Mouse (Mus musculus) large intestine, adult 2 months (tissue): ENCODE data around the gene AA986860. TPM values are rescaled to one million over a fixed set of nuclear protein-coding genes. Genes with fewer than 3 reads are reported as not detected.

Experiments used
- DNase-seq: peaks from one replicate; pipeline ENCODE4 v3.0.0-alpha.2; 2012; ENCODE audit warnings: low read depth, low spot score
- WGBS: fragments of 180-500 bp; shearing (Covaris S2); methylation state at CpG from one replicate; pipeline ENCODE4 v1.1.7; 2018; 5-methylcytosine and 5-hydroxymethylcytosine counted together
- polyA plus RNA-seq: library from polyadenylated mRNA; depleted of rRNA; stranded (reverse); fragments of >200 nt; gene quantifications from 2 replicates; pipeline ENCODE4 v1.2.3, GENCODE M21; 2012; rRNA removed

The AA986860 gene
- 40.8 and 74.5 TPM in 2 replicates for polyA plus RNA-seq

DNA sequence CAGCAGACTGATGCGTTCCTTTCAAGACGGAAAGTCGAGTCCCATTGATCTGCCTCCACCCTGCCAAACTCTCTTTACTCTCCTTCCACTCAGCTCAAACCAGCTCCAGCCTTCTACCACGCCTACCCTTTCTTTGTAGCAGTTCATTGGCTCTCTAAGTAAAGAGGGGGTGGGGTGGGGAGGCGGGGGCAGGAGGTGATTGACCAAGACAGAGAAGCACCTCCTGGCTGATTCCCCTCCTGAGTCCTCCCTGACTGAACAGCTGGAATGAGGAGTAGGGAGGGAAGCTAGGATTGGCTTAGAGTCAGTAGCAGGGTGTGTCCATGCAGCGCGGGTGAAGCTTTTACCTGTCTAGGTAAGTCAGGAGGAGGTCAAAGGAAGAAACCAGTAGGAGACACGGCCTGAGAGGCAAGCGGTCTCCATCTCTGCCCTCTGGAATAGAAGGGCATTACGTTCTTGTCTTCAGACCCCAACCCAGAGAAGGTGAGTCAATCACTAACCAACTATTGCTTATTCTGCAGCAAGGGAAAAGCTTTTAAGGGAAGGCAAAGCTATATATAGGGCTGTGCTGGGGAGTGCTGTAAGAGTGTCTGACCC is at the start of gene AA986860:
TSS of gene AA986860 (plus strand) at position 236 of the 597 bp plus-strand sequence.
- 12% methylated on average over 10 of the region's 10 CpGs for whole genome bisulfite sequencing
- peak; percentile 84 for DNase-seq

DNA sequence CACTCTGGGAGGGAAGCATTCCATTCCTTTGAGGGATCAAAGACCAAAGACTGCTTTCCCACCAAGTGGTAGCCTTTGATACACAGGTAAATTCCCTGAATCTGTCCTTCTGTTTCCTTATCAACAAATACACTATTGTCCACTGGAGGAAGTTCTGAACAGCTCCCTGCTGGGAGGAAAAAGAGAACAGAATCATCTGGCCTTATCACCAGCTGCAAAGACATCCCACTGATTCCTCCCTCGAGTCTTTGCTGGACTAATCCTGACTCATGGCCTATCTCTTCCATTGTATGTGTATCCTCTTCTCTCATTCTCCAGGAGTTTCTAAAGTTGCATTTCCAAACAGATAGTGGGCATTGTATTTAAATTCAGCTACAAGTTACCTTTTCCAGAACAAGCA is 47.9 kb upstream of the AA986860 start:
- no peak for DNase-seq
- WGBS: 24% methylated on average over 1 of the region's 1 CpGs

DNA sequence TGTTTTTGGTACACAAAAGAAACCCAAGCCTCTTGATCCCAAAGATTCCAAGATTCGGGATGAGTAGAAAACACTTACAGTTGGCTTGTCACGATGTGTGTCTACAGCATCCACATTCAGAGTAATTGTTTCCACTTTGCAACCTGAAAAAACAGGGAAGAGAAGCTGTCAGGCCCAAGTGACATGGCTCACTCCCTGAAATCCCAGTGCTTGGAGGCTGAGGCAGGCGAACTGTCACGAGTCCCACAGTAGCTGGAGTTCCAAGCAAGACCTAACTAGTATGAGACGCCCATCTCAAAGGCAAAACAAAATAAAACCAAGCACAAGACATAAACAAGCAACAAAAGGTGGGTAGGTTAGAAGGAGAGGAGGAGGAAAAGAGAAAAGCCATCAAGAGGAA is 33.2 kb upstream of the AA986860 start:
- 94% methylated on average over 5 of the region's 5 CpGs for WGBS
- DNase-seq: no peak

DNA sequence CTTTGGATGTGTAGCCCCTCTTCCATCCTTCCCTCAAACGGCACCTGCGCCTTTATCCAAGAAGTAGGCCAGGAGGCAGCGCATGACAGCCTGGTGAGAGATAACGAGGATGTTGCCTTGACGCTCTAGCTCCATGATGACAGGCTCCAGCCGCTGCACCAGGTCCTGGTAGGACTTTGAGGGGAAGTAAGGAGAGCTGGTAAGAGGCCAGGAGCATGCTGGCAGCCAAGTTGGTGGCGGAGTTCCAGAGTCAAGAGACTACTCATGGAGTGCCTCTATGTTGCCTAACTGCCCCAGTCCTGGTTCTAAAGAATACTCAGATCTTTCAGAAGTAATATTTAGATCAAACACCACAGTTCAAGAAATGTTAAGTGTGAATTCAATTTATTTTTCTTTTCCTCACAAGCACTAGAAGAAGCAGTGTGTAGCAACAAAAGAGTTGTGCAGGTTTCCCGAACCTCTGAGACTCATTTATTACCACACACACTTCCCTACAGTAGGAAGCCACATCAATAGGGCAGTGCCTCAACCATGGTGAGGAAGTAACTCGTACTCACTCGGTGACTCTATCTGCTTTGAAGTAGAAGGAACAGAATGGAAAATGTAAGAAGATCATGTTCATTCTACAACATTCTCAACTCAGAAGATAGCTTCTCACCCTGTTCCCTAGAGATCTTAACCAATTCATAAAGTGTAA is 31.7 kb upstream of the AA986860 start:
- WGBS: 89% methylated on average over 10 of the region's 10 CpGs
- no peak for DNase-seq

DNA sequence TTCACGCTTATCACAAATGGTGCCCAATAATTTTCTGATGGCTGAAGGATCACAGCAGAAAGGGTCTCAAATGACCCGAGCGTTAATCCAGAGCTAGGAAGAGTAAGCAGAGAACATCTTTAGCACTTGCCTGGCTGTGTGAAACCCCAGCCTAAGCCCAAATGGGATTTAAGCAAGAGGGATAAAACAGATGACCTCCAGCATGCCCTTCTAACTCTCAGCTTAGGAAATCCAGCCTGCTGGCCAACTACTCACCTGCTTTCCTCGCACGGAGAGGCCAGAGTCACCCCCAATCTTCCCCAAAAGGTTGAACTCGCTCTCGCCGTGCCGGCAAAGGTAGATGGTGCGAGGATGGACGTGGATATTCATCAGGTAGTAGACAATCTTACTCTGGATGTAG is 29.8 kb upstream of the AA986860 start:
- WGBS: 96% methylated on average over 11 of the region's 11 CpGs
- no peak for DNase-seq

DNA sequence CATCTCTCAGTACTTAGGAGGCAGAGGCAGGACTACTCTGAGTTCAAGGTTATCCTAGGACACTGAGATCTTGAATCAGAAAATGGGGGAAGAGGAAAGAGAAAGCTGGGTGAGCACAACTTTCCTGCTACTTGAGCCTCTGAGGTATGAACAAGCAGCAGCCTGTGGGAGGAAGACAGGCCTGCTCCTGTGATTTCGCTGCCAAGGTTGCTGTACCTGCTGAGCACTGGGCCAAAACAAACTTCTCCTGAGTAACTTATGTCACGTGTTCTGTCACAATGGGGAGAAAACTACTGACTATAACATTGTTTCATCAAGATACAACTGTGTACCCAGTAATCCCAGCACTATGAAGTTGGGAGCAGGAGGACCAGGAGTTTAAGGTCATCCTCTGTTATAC is 28.2 kb upstream of the AA986860 start:
- WGBS: 43% methylated on average over 2 of the region's 2 CpGs
- DNase-seq: no peak

DNA sequence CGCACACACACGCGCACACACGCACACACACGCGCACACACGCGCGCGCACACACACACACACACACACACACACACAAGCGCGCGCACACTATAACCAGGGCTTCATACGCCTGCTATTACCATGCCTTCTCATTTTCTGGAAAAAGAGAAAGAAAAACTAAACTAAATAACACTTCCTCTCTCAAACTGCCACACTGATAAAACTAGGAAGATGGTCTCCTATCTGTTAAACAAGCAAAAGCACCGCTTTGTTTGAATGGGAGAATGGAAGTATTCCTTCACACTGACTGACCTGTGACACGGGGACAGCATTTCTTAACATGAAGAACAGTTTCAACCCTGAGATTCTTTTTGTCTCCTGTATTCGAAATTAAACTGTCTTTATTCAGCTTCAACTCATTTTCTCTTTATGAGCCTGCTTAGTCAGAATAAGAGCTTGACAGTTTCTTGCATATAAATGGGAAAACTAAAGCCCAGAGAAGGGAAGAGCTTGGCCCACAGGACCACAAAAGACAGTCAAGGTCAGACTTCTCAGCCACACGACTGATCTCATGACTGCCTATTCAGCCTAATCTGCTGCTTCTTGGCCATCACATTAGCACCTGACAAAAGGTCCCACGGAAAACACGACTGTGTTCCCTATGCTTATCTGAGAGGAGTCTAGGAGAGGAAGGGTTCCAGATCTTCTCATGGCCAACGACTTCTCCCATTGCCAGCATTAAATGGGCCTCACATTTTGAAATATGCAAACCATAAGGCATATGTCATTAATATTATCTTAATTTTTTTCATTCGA is 21.3 kb upstream of the AA986860 start:
- WGBS: 91% methylated on average over 22 of the region's 22 CpGs
- DNase-seq: no peak

DNA sequence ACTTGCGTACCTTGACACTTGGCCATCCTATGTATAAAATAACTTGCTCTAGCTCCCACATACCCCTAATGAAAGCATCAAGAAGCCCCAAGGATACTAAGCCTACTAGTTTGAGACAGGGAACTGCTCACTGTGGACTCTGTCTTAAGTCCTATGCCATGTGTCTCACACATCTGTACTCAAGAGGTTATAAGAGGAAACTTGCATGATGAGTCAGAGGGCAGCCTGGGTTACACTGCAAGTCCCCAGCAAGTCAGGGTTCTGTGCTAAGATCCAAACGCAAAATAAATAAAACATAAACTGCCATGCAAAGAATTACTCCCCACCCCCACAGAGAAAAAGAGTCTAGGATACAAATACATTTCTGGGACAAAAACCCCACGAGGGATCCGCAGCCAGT is 17.7 kb upstream of the AA986860 start:
- 63% methylated on average over 4 of the region's 4 CpGs for WGBS
- DNase-seq: no peak

DNA sequence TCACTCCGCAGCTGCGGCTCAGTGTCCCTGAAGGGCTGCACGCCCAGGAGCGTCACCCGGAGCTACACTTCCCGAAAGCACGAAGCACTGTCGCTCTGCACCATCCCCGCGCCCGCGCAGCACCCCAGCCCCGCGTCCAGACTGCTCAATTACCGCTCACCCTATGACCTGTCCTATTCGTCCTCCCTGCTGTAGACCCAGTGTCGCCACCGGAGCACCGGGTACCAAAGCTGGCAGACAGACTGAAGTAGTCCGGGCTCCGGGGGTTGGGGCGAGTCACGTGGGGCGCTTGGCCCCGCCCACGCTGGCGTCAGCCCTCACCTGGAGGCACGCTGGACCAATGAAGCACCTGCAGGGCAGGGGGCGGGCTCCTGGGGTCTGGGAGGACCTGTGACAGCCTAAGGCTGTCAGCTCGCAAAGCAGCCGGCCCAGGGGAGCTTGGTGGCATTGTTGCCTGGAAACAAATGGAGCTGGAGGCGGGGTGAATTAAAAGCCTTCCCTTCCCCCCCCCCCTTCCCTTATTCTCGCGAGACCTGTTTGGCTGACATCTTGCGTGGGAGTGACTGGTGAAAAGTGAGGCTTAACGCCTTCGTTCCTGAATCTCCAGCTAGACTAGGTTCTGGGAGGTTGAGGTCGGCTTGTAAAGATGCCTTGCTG is 16.1 kb upstream of the AA986860 start, which contains the start of gene Gm29427:
TSS of gene Gm29427 (minus strand) at position 239 of the 657 bp plus-strand sequence.
- under 1% methylated on average over 38 of the region's 38 CpGs for WGBS

DNA sequence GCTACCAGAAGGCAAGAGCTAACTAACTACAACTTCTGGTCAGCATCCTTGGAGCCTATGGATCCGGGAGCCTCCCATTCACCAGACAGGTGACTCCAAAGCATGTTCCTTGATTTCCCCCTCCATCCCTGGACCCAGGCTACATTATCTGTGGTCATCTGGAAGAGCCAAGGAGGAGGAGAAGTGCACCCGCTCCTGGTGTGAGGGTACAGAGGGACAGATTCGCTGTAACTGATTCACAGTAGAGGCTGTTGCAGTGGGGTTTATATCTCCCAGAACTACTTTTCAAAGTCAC is 15.6 kb upstream of the AA986860 start:
- no peak for DNase-seq
- WGBS: 0% methylated on average over 3 of the region's 3 CpGs

More for the DNA sequence above, 16.1 kb upstream of the AA986860 start, which contains the start of gene Gm29427:
- DNase-seq: peak; percentile 91

DNA sequence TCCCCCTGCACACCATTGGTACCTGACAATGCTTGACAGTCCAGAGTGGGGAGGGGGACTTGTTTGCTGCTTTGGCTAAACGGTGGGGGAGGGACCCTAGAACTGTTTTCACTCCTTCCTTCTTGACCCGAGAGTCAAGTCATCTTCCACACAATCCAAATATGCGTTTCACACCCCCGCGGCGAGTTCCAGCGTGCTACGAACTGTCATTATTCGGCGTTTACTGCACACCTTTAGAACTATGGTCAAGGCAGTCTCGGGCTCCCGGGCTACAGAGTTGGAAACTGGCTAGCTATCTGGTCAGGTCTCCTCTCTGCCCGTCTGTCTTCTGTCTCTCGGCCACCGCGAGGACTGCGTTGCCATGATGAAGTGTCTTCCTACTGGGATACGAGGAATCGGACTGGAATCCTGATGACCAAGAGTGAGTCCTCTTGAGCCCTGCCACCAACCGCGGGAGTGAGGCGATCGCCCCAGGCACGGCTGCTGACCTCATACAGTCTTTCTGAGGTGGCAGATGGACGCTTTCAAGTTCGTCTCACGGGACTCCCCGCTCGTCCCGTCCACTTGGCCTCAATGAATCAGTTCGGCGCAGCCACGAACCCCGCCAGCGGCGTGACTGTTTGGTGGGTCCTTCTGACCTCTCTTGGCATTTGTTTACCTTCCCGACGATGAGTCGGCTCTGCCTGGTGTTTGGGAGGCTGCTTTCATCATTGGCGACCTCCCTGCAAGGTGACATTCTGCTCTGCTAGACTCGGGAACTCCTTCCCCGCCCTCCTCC is 15.1 kb upstream of the AA986860 start:
- no peak for DNase-seq
- WGBS: under 1% methylated on average over 42 of the region's 42 CpGs

DNA sequence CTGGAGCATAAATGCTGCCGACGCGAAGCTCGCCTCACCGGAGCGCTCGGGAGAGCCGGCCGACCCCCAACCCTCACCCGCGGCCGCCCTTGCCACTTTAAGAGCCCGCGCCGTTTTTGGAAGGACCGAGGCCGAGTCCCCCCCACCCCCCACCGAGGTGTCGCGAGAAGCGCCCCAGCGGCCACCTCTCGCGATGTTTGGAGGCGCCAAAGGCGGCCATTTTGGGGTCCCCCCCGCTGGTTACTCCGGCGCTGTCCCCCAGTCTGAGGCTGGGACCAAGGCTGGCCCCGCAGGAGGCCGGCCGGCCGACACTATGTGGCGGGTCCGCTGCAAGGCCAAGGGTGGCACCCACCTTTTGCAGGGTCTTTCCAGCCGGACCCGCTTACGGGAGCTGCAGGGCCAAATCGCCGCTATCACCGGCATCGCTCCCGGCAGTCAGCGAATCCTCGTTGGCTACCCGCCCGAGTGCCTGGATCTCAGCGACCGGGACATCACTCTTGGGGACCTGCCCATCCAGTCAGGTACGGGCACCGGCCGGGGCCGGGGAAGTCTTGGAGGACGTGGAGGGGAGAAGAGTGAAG is 14.4 kb upstream of the AA986860 start, which contains the start of gene Yod1:
TSS of gene Yod1 (plus strand) at position 37 of the 581 bp plus-strand sequence.
- no peak for DNase-seq
- under 1% methylated on average over 54 of the region's 54 CpGs for WGBS

DNA sequence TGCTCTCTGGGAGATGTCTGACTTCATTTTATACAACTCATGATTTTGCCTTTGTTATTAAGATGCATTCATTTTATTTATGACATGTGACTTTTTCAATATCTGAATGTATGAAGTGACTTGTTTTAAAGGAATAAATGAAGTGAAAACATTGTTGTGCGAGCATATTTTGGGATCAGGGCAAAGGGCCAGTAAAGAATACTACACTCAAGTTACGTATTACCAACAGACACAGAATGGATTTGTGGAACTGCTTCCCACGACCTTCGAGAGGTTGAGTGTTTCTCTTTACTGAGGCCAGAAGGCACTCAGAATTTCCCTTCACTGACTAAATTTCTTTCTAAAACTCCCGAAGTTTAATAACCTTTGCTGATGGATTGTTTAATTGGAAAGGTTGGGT is 7.6 kb upstream of the AA986860 start:
- DNase-seq: no peak
- WGBS: 83% methylated on average over 5 of the region's 5 CpGs

DNA sequence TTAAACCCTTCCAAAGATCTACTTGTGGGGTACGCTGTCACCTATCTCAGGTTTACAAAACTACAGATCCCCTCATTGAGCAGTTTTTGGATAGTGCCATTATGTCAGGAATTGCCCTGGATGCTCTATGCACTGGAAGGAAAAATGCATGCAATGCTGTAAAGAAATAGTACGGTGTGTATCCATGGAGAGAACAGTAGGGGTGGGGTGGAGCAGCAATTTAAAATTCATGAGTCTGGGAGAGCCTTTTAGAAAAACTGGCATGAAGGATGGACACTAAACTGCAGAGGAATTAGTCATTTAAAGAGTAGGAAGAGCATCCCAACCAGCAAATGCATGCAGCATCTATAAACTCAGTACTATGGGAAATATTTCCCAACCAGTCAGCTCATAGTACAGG is 5.4 kb upstream of the AA986860 start:
- 84% methylated on average over 2 of the region's 2 CpGs for WGBS
- no peak for DNase-seq

DNA sequence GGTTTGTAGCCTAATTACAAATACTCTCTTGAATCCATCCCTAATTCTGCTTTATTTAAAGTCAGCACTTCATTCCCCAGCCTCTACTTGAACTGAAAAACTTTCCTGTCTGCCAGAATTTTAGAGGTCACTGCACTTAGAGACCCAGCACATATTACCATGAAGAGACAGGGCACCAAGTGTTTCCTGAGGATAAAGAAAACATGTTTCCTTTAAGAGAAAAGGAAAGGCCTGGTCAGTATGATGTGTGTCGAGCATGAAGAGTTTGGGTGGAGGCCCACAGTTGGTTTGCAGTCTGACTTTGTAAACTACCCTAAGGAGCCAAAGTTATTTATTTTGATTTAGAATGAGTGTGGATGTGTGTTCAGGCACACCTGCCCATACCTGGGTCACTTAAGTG is 3.7 kb upstream of the AA986860 start:
- WGBS: 53% methylated on average over 1 of the region's 1 CpGs
- no peak for DNase-seq

DNA sequence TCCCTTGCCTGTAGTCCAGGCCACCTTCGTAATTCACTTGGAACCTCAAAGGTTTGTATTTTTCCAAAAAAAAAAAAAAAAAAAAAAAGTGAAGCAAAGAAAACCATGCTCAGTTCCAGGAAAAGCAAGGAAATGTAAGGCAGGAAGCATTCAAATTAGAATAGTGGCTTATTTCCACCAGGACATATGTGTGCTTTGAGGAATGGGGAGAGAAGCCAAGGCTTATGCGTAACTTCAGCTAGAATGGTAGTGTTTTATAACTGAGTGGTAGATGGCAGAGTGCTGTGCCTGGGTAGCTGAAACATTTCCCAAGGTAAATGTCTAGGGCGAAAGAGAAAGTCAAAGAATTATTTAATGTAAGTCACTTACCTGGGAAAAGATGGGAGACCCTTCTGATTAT is 3.1 kb upstream of the AA986860 start:
- 92% methylated on average over 3 of the region's 3 CpGs for WGBS

DNA sequence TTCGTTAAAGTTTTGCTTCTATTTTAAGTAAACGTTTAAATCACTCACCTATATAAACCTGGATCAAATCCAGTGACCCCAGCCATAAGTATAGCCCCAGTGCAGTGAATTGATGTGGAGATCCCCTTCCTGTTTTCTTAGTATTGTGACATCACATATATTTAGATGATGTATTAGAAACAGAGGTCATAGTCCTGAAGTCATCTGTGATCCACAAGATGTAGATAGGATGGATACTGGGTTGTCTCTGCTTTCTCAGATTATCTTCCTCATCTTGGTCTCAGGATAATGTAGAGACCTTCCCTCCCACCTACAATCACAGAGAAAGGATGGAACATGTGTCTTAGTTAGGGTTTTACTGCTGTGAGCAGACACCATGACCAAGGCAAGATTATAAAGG is 2.6 kb upstream of the AA986860 start, which contains the start of gene Pfkfb2:
TSS of gene Pfkfb2 (minus strand) at position 101 of the 400 bp plus-strand sequence.
- WGBS: 42% methylated on average over 2 of the region's 2 CpGs
- no peak for DNase-seq

More for the DNA sequence above, 3.1 kb upstream of the AA986860 start:
- no peak for DNase-seq

DNA sequence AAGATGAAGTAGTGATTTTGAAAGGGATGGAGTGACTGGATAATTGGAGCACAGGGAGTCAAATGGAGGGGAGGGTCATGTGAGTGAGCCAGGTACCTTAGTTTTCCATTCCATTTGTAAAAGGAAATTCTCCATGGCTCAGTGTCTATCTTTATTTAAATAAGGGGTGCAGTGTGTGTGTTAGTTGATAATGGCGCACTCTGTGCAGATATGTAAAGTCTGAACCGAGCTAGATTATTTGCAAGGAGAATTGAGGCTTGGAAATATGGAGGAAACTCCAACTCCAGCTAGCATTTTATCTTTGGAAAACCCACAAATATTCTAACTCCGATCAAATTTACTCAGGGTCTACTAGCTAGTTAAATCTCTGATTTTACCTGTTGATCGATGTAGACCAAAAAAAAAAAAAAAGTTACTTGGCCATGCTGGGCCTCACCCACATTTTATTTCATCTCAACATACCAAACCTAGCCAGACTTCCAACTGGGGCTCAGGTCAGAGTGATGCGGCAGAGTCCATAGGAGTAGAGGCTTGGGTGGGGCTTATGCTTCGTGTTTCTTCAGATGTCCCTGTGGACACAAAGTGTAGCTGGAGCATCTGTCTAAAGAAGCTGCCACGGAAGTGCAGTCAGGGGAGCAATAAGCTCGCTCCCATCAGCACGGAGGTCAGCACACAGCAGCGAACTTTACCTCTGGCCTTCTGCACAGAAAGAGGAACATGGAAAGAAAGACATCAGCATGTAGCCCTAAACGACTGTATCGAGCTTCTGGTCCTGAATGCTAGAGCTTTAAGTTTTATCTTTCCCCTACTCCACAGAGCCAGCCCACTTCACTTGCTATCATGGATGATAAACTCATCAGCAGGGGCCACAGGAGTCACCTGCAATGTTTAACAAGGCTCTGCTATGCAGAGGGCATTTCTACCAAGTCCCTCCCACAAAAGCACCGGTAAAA is 1.2 kb downstream of the AA986860 start:
- 33% methylated on average over 13 of the region's 13 CpGs for WGBS

More for the DNA sequence above, 1.2 kb downstream of the AA986860 start:
- no peak for DNase-seq
